Mouse (Mus musculus): ENCODE results near the gene Erich3. TPM values are rescaled to one million over a fixed set of nuclear protein-coding genes. Genes with fewer than 3 reads are reported as not detected.

Gene Erich3
- total and polyA plus RNA-seq, 3 experiments = 0.11 TPM; not detected in 2

DNA sequence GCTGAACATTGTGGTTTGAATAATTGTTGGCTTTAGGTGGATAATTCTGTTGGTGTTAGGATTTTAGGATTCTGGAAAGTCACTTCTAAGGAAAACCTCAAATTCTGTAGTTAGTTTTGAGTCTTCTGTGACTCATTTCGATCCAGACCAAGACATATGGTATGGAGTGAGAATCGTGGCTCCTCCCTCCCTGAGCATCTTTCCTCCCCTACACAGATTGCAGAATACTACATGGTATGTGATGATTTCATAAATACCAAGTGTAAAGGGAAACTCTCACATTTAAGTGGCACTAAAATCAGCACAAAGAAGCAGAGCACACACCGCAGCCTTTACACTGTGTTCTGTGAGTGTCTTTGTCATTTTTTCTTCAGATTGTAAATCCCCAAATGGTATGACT lies 4.8 kb downstream of the Erich3 start:
- Histone ChIP-seq H3K4me1 (ENCODE audit: insufficient read depth, low read depth, low read length) (no peaks in the 10 kb centered on the region), H3K9me3 (replicated peaks) (peaks cover 35% of the 10 kb centered on the region), H3K4me3 (ENCODE audit: low read depth, low read length) (no peak overlapping the region), H3K27me3 (ENCODE audit: insufficient read depth, low read length) (no peaks in the 10 kb centered on the region), H3K36me3 (replicated peaks) (no peaks in the 10 kb centered on the region)
- TF ChIP-seq GATA2 (IDR thresholded peaks at IDR 0.05; ENCODE audit: borderline replicate concordance, low read depth, low read length) (no peak), TAL1 (conservative IDR thresholded peaks at IDR 0.05; ENCODE audit: low read depth, low read length) (no peak), CTCF (IDR thresholded peaks at IDR 0.05; ENCODE audit: low read depth, low read length) (no peak), GATA1 (IDR thresholded peaks at IDR 0.05; ENCODE audit: borderline replicate concordance, low read length) (no peak), POLR2AphosphoS5 (IDR thresholded peaks at IDR 0.05; ENCODE audit: insufficient replicate concordance, low read depth, low read length) (no peak)
- DNase-seq (ENCODE audit: low spot score) = no peak
- no peak for ATAC-seq (ENCODE audit: extremely low read depth, insufficient number of reproducible peaks, low FRiP score, poor library complexity, severe bottlenecking)

DNA sequence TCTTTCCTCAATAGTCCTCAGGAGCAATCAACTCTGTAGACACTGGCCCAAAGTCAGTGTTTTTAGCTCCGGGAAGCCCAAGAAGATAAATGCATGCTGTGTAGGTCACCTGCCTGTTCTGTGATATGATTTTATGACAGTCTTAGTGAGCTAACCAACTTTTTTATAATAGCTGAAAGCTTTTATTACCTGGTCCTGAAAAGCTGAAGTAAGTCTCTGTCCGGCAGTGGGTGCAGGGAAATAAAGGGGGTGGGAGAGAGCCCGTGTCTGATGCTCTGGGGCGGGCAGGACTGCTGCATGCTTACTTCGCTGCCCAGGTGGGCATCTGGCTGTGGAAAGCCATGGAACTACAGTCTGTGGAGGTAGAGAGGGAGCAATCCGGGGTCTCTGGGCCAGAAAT lies 6.9 kb downstream of the Erich3 start:
- Histone ChIP-seq H3K27me3 (ENCODE audit: insufficient read depth, low read length) (no peaks in the 10 kb centered on the region), H3K4me1 (ENCODE audit: insufficient read depth, low read depth, low read length) (no peaks in the 10 kb centered on the region), H3K4me3 (ENCODE audit: low read depth, low read length) (no peak overlapping the region), H3K36me3 (replicated peaks) (no peaks in the 10 kb centered on the region), H3K9me3 (replicated peaks) (peaks cover 30% of the 10 kb centered on the region)
- DNase-seq (ENCODE audit: low spot score) (no peak), ATAC-seq (ENCODE audit: extremely low read depth, insufficient number of reproducible peaks, low FRiP score, poor library complexity, severe bottlenecking) (no peak)
- TF ChIP-seq GATA2 (IDR thresholded peaks at IDR 0.05; ENCODE audit: borderline replicate concordance, low read depth, low read length) (no peak), POLR2AphosphoS5 (IDR thresholded peaks at IDR 0.05; ENCODE audit: insufficient replicate concordance, low read depth, low read length) (no peak), GATA1 (IDR thresholded peaks at IDR 0.05; ENCODE audit: borderline replicate concordance, low read length) (no peak), CTCF (IDR thresholded peaks at IDR 0.05; ENCODE audit: low read depth, low read length) (no peak), TAL1 (conservative IDR thresholded peaks at IDR 0.05; ENCODE audit: low read depth, low read length) (no peak)

DNA sequence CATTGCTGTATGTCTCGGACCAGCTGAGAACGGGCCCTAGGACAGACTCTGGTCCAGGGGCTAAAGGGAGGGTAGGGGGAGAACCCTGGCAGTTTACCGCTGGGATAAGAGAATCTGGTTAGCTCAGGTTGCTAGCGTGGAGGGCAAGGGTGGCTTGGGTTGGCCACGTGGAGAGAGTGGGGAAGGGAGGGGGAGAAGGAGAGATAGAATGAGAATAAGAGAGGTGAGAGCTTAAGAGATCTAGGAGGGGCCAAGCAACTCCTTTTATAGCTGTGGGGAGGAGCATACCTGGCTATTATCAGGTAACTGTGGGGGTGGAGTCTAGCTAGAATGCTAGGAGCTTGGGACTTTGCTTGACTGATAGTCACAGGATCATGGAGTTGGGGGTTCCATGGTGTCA lies 7.4 kb downstream of the Erich3 start:
- no peaks in the 10 kb centered on the region for H3K27me3 ChIP-seq (ENCODE audit: insufficient read depth, low read length)
- H3K36me3 ChIP-seq (replicated peaks) = no peaks in the 10 kb centered on the region
- no peak for DNase-seq (ENCODE audit: low spot score)
- ATAC-seq (ENCODE audit: extremely low read depth, insufficient number of reproducible peaks, low FRiP score, poor library complexity, severe bottlenecking) = no peak
- H3K4me3 ChIP-seq (ENCODE audit: low read depth, low read length) = no peak overlapping the region
- TF ChIP-seq TAL1 (conservative IDR thresholded peaks at IDR 0.05; ENCODE audit: low read depth, low read length) (no peak), GATA1 (IDR thresholded peaks at IDR 0.05; ENCODE audit: borderline replicate concordance, low read length) (no peak), CTCF (IDR thresholded peaks at IDR 0.05; ENCODE audit: low read depth, low read length) (no peak), POLR2AphosphoS5 (IDR thresholded peaks at IDR 0.05; ENCODE audit: insufficient replicate concordance, low read depth, low read length) (no peak), GATA2 (IDR thresholded peaks at IDR 0.05; ENCODE audit: borderline replicate concordance, low read depth, low read length) (no peak)
- H3K9me3 ChIP-seq (replicated peaks) = peaks cover 30% of the 10 kb centered on the region
- H3K4me1 ChIP-seq (ENCODE audit: insufficient read depth, low read depth, low read length) = no peaks in the 10 kb centered on the region

DNA sequence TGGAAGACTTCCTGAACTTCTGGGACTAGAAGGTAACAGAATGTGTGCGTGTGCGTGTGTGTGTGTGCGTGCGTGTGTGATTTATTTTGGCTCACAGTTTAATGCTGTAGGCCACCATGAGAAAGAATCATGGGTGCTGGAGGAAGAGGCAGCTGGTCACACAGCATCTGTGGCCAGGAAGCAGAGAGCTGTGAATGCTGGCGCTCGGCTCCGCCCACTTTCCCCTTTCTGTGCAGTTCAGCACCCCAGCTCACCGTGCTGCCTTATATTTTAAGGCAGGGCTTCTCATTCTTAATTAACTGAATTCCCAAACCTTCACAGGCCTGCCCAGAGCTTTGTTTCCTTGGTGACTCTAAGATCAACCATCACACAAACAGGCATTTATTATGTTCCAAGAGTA lies 9.7 kb downstream of the Erich3 start:
- TF ChIP-seq CTCF (IDR thresholded peaks at IDR 0.05; ENCODE audit: low read depth, low read length) (no peak), POLR2AphosphoS5 (IDR thresholded peaks at IDR 0.05; ENCODE audit: insufficient replicate concordance, low read depth, low read length) (no peak)
- no peaks in the 10 kb centered on the region for H3K27me3 ChIP-seq (ENCODE audit: insufficient read depth, low read length)
- peaks cover 34% of the 10 kb centered on the region for H3K9me3 ChIP-seq (replicated peaks)
- no peak for ATAC-seq (ENCODE audit: extremely low read depth, insufficient number of reproducible peaks, low FRiP score, poor library complexity, severe bottlenecking)
- no peaks in the 10 kb centered on the region for H3K4me1 ChIP-seq (ENCODE audit: insufficient read depth, low read depth, low read length)
- DNase-seq (ENCODE audit: low spot score) = no peak
- no peaks in the 10 kb centered on the region for H3K36me3 ChIP-seq (replicated peaks)
- no peak overlapping the region for H3K4me3 ChIP-seq (ENCODE audit: low read depth, low read length)

DNA sequence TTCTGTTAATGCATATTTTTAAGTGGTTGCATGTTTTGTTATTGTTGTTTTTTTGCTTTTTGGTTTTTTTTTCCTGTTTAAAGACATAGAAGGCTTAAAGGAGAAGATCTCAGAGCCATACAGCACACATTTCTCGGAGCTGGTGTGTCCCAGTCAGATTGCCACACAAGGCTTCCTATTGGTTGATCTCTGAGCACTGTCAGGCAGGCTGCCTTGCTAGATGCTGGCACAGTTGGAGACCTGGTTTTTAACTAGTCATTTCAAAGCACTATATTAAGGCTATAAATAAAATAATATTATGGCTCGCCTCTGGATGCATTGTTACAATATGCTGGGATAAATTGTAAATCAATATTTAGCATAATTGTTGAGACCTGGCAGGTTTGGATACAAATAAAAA lies 18.9 kb downstream of the Erich3 start:
- DNase-seq (ENCODE audit: low spot score) (no peak), ATAC-seq (ENCODE audit: extremely low read depth, insufficient number of reproducible peaks, low FRiP score, poor library complexity, severe bottlenecking) (no peak)
- no peaks in the 10 kb centered on the region for H3K4me1 ChIP-seq (ENCODE audit: insufficient read depth, low read depth, low read length)
- no peak for TF ChIP-seq TAL1 (conservative IDR thresholded peaks at IDR 0.05; ENCODE audit: low read depth, low read length)
- TF ChIP-seq CTCF (IDR thresholded peaks at IDR 0.05; ENCODE audit: low read depth, low read length) = no peak
- TF ChIP-seq POLR2AphosphoS5 (IDR thresholded peaks at IDR 0.05; ENCODE audit: insufficient replicate concordance, low read depth, low read length) = no peak
- TF ChIP-seq GATA1 (IDR thresholded peaks at IDR 0.05; ENCODE audit: borderline replicate concordance, low read length) = no peak
- no peak for TF ChIP-seq GATA2 (IDR thresholded peaks at IDR 0.05; ENCODE audit: borderline replicate concordance, low read depth, low read length)
- peaks cover 12% of the 10 kb centered on the region for H3K9me3 ChIP-seq (replicated peaks)
- no peak overlapping the region for H3K4me3 ChIP-seq (ENCODE audit: low read depth, low read length)
- no peaks in the 10 kb centered on the region for H3K36me3 ChIP-seq (replicated peaks)
- H3K27me3 ChIP-seq (ENCODE audit: insufficient read depth, low read length) = no peaks in the 10 kb centered on the region

- H3K4me3 ChIP-seq (ENCODE audit: low read depth, low read length) = no peak overlapping the region
- no peaks in the 10 kb centered on the region for H3K4me1 ChIP-seq (ENCODE audit: insufficient read depth, low read depth, low read length)
- H3K9me3 ChIP-seq (replicated peaks) = peaks cover 4% of the 10 kb centered on the region; the same call in 1 of the 2 replicates
- TF ChIP-seq CTCF (IDR thresholded peaks at IDR 0.05; ENCODE audit: low read depth, low read length) = no peak
- TF ChIP-seq GATA2 (IDR thresholded peaks at IDR 0.05; ENCODE audit: borderline replicate concordance, low read depth, low read length) = no peak
- no peak for TF ChIP-seq GATA1 (IDR thresholded peaks at IDR 0.05; ENCODE audit: borderline replicate concordance, low read length)
- no peak for TF ChIP-seq TAL1 (conservative IDR thresholded peaks at IDR 0.05; ENCODE audit: low read depth, low read length)
- TF ChIP-seq POLR2AphosphoS5 (IDR thresholded peaks at IDR 0.05; ENCODE audit: insufficient replicate concordance, low read depth, low read length) = no peak
- no peaks in the 10 kb centered on the region for H3K27me3 ChIP-seq (ENCODE audit: insufficient read depth, low read length)
- DNase-seq (ENCODE audit: low spot score) (no peak), ATAC-seq (ENCODE audit: extremely low read depth, insufficient number of reproducible peaks, low FRiP score, poor library complexity, severe bottlenecking) (no peak)
- no peaks in the 10 kb centered on the region for H3K36me3 ChIP-seq (replicated peaks)
Observed at GRCm38 (mm10) chr3:154683667-154684066, 20.0 kb downstream of the Erich3 start.

GRCm38 (mm10) chr3:154690260-154690659 lies 26.6 kb downstream of the Erich3 start:
- ATAC-seq (ENCODE audit: extremely low read depth, insufficient number of reproducible peaks, low FRiP score, poor library complexity, severe bottlenecking) (no peak), DNase-seq (ENCODE audit: low spot score) (no peak)
- peaks cover 27% of the 10 kb centered on the region for H3K9me3 ChIP-seq (replicated peaks)
- no peaks in the 10 kb centered on the region for H3K4me1 ChIP-seq (ENCODE audit: insufficient read depth, low read depth, low read length)
- no peak overlapping the region for H3K4me3 ChIP-seq (ENCODE audit: low read depth, low read length)
- TF ChIP-seq POLR2AphosphoS5 (IDR thresholded peaks at IDR 0.05; ENCODE audit: insufficient replicate concordance, low read depth, low read length) = no peak
- H3K27me3 ChIP-seq (ENCODE audit: insufficient read depth, low read length) = no peaks in the 10 kb centered on the region
- no peaks in the 10 kb centered on the region for H3K36me3 ChIP-seq (replicated peaks)
